Mouse (Mus musculus) midbrain, embryonic 16.5 days (tissue): Measurements from ENCODE around the gene Olfr702. TPM values are rescaled to one million over a fixed set of nuclear protein-coding genes. Genes with fewer than 3 reads are reported as not detected.

ENCODE experiments used
- ATAC-seq: fragments of 200-750 bp; cut with Nextera tagmentation; 2 replicates; pipeline ENCODE4 v1.8.0; 2017; ENCODE audit warnings: moderate TSS enrichment
- H3K27ac ChIP-seq: fragments of 300-500 bp; sonication (generic); 2 replicates; pipeline ENCODE4 v1.5.1; 2014; ENCODE audit warnings: mild to moderate bottlenecking, low read length, mixed read lengths
- H3K27me3 ChIP-seq: fragments of 300-500 bp; sonication (generic); 2 replicates; pipeline ENCODE4 v1.6.1; 2014; ENCODE audit warnings: low read depth, low read length, mixed read lengths; ENCODE audit not compliant: control insufficient read depth, insufficient read depth
- H3K36me3 ChIP-seq: fragments of 300-500 bp; sonication (generic); 2 replicates; pipeline ENCODE4 v1.6.1; 2014; ENCODE audit warnings: mild to moderate bottlenecking, low read length, moderate library complexity, mixed read lengths; ENCODE audit not compliant: control insufficient read depth, insufficient read depth
- H3K4me1 ChIP-seq: fragments of 300-500 bp; sonication (generic); 2 replicates; pipeline ENCODE4 v1.6.1; 2014; ENCODE audit warnings: mild to moderate bottlenecking, low read length, mixed read lengths; ENCODE audit not compliant: control insufficient read depth, insufficient read depth
- H3K4me2 ChIP-seq: fragments of 300-500 bp; sonication (generic); 2 replicates; pipeline ENCODE4 v1.6.1; 2014; ENCODE audit warnings: mild to moderate bottlenecking, low read length, mixed read lengths
- H3K4me3 ChIP-seq: fragments of 300-500 bp; sonication (generic); 2 replicates; pipeline ENCODE4 v1.5.1; 2014; ENCODE audit warnings: low read depth, mild to moderate bottlenecking, low read length, moderate library complexity, mixed read lengths
- H3K9ac ChIP-seq: fragments of 300-500 bp; sonication (generic); 2 replicates; pipeline ENCODE4 v1.6.1; 2014; ENCODE audit warnings: low read depth, low read length, mixed read lengths
- H3K9me3 ChIP-seq: fragments of 300-500 bp; sonication (generic); replicated peaks from 2 replicates; pipeline ENCODE4 v1.6.1; 2014; ENCODE audit warnings: mild to moderate bottlenecking, low read length, mixed read lengths; ENCODE audit not compliant: control insufficient read depth, poor library complexity, severe bottlenecking
- WGBS: fragments of 180-500 bp; shearing (Covaris S2); extraction: QIAGEN DNeasy Blood & Tissue Kit; methylation state at CpG from one replicate; pipeline ENCODE4 v1.1.7; 2014; 5-methylcytosine and 5-hydroxymethylcytosine counted together
- polyA plus RNA-seq: library from polyadenylated mRNA; unstranded; fragments of >200 nt; fragmentation: Nextera tagmentation; extraction: Ambion mirVana; gene quantifications from 2 replicates; pipeline ENCODE4 v1.2.1, GENCODE M21; 2015

Olfr702 gene
- polyA plus RNA-seq, result not detected in 2 replicates

- Histone ChIP-seq H3K27ac (no peak within 1 kb of the TSS), H3K4me1 (no peaks in the 10 kb centered on the region), H3K27me3 (no peaks in the 10 kb centered on the region), H3K9ac (no peak within 1 kb of the TSS), H3K9me3 (no peaks in the 10 kb centered on the region), H3K4me3 (no peak within 1 kb of the TSS), H3K36me3 (no peaks in the 10 kb centered on the region), H3K4me2 (no peak within 1 kb of the TSS)
- ATAC-seq, result no peak
Measured at GRCm38 (mm10) chr7:106833793-106834192, at the start of gene Olfr702. TSS of gene Olfr702 (minus strand) at chr7:106833893.

DNA sequence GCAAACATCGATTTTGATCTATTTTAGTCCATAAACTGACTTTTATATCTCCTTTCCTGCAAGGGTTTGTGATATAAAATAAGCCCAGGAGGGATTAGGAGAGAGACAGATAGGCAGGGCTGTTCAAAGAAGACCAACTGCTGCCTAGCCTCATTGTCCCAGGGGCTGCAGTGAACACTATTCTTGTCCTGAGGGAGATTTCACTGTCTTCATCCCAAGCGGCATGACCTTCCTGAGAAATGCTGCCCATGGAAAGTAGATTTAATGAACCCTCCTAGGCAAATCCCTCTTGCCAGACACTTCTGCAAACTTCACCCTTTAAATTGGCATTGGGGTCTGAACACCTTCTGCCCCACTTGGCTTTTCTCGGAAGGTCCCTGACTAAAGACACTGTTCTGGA, 43.1 kb upstream of the Olfr702 start, which contains the start of gene Olfr705:
Gene Olfr705, minus strand, starts transcription at position 101 of the 400 bp plus-strand sequence.
- Histone ChIP-seq H3K27me3 (no peaks in the 10 kb centered on the region), H3K27ac (no peak within 1 kb of the TSS), H3K9ac (no peak within 1 kb of the TSS), H3K9me3 (no peaks in the 10 kb centered on the region), H3K4me3 (no peak within 1 kb of the TSS), H3K4me1 (no peaks in the 10 kb centered on the region), H3K4me2 (no peak within 1 kb of the TSS), H3K36me3 (no peaks in the 10 kb centered on the region)
- ATAC-seq, result no peak
- WGBS, result 70% methylated on average over 3 of the region's 3 CpGs

- Histone ChIP-seq H3K27me3 (no peaks in the 10 kb centered on the region), H3K4me2 (no peak within 1 kb of the TSS), H3K36me3 (no peaks in the 10 kb centered on the region), H3K9ac (no peak within 1 kb of the TSS), H3K4me1 (no peaks in the 10 kb centered on the region), H3K27ac (no peak within 1 kb of the TSS), H3K4me3 (no peak within 1 kb of the TSS), H3K9me3 (peaks cover 2% of the 10 kb centered on the region; the same call in 1 of the 2 replicates)
- no peak for ATAC-seq
Measured at GRCm38 (mm10) chr7:106862885-106863284, 29.2 kb upstream of the Olfr702 start, which contains the start of gene Olfr704. TSS of gene Olfr704 (plus strand) at chr7:106863185.

DNA sequence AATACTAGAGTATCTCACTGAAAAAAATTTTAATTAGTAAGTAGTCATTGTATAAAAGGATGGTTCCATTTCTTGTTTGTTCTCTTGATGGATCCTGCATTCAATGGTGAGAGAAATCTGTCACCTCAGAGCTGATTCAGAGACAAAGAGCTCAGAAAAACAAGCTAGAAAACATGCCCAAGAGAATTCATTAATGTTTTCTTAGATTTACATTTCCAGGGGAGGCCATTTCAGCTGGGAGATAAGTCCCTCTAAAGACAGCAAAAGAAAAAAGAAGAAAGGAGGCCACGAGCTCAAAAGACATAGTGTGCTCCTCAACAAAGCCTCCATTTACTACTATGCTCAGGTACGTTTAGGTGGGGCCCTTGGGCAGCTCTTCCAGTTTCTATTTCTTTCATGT, 9.4 kb upstream of the Olfr702 start, which contains the start of gene Olfr703:
Gene Olfr703, plus strand, starts transcription at position 301 of the 400 bp plus-strand sequence.
- Histone ChIP-seq H3K36me3 (no peaks in the 10 kb centered on the region), H3K4me3 (no peak within 1 kb of the TSS), H3K9me3 (no peaks in the 10 kb centered on the region), H3K27ac (no peak within 1 kb of the TSS), H3K27me3 (no peaks in the 10 kb centered on the region), H3K9ac (no peak within 1 kb of the TSS), H3K4me1 (no peaks in the 10 kb centered on the region), H3K4me2 (no peak within 1 kb of the TSS)
- no peak for ATAC-seq
- 68% methylated on average over 2 of the region's 2 CpGs for WGBS

GRCm38 (mm10) chr7:106818414-106818813, 15.3 kb downstream of the Olfr702 start:
- Histone ChIP-seq H3K27ac (no peak overlapping the region), H3K4me3 (no peak overlapping the region), H3K4me2 (no peak overlapping the region), H3K4me1 (no peaks in the 10 kb centered on the region), H3K9me3 (no peaks in the 10 kb centered on the region), H3K9ac (no peak overlapping the region), H3K27me3 (no peaks in the 10 kb centered on the region), H3K36me3 (no peaks in the 10 kb centered on the region)
- no peak for ATAC-seq

DNA sequence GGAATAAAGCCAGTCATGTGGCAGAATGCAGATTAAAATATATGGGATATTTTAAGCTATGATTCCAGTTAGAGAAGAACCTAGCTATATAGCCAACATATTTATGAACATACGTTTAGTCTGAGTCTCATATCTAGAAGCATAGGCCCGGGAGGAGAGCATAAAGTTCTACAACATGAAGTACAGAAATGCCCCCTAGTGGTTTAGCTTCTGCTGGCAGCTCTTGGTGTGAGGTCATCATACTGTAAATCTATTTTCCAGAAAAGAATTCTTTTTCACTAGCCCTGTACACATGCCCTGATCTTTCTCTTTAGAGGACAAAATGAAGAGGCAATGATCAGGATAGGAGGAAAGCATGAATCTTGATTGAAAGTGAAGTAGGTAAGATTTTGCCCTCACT, 17.9 kb downstream of the Olfr702 start:
- 64% methylated on average over 2 of the region's 2 CpGs for WGBS
- no peak for ATAC-seq
- H3K9ac ChIP-seq, result no peak overlapping the region

GRCm38 (mm10) chr7:106813829-106814228, 19.9 kb downstream of the Olfr702 start, which contains the start of gene Olfr701:
TSS of gene Olfr701 (plus strand) at chr7:106814129.
- Histone ChIP-seq H3K9me3 (no peaks in the 10 kb centered on the region), H3K4me1 (no peaks in the 10 kb centered on the region), H3K4me3 (no peak within 1 kb of the TSS), H3K36me3 (no peaks in the 10 kb centered on the region), H3K9ac (no peak within 1 kb of the TSS), H3K27me3 (no peaks in the 10 kb centered on the region), H3K4me2 (no peak within 1 kb of the TSS), H3K27ac (no peak within 1 kb of the TSS)
- ATAC-seq, result no peak
- WGBS, result 74% methylated on average over 2 of the region's 2 CpGs

More for the DNA sequence above, 17.9 kb downstream of the Olfr702 start:
- H3K4me2 ChIP-seq, result no peak overlapping the region
- no peaks in the 10 kb centered on the region for H3K4me1 ChIP-seq
- H3K36me3 ChIP-seq, result no peaks in the 10 kb centered on the region
- no peak overlapping the region for H3K4me3 ChIP-seq
- H3K27ac ChIP-seq, result no peak overlapping the region
- H3K9me3 ChIP-seq, result no peaks in the 10 kb centered on the region
- H3K27me3 ChIP-seq, result no peaks in the 10 kb centered on the region

DNA sequence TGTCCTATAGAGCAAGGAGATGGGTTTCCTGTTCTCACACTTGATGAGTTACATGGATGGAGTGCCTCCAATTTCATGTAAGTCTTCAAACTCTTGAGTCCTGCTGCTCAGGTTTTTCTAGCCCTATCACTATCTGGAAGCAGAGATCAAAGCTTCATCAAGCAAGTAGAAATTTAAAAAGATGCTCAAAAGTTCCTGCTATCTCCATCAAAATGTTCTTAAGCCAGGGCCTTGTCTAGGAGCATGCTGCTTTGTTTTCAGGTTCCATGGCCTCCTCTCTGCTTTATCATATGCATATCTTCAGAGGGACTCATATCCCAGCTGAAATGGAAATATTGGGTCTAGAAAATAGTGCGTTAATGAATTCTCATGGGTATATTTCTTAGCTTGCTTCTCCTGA, 25.0 kb downstream of the Olfr702 start, which contains the start of gene Olfr700:
Gene Olfr700, minus strand, starts transcription at position 101 of the 400 bp plus-strand sequence.
- Histone ChIP-seq H3K4me3 (no peak within 1 kb of the TSS), H3K27ac (no peak within 1 kb of the TSS), H3K9ac (no peak within 1 kb of the TSS), H3K4me2 (no peak within 1 kb of the TSS), H3K9me3 (no peaks in the 10 kb centered on the region), H3K36me3 (no peaks in the 10 kb centered on the region), H3K4me1 (no peaks in the 10 kb centered on the region), H3K27me3 (no peaks in the 10 kb centered on the region)
- WGBS, result 88% methylated on average over 1 of the region's 1 CpGs
- ATAC-seq, result no peak

- Histone ChIP-seq H3K36me3 (no peaks in the 10 kb centered on the region), H3K4me1 (no peaks in the 10 kb centered on the region), H3K4me3 (no peak within 1 kb of the TSS), H3K27me3 (no peaks in the 10 kb centered on the region), H3K4me2 (no peak within 1 kb of the TSS), H3K27ac (no peak within 1 kb of the TSS), H3K9me3 (no peaks in the 10 kb centered on the region), H3K9ac (no peak within 1 kb of the TSS)
- ATAC-seq, result no peak
- WGBS, result 91% methylated on average over 1 of the region's 1 CpGs
Measured at GRCm38 (mm10) chr7:106793098-106793497, 40.6 kb downstream of the Olfr702 start, which contains the start of gene Olfr699. TSS of gene Olfr699 (minus strand) at chr7:106793198.
